Mouse (Mus musculus) intestine, embryonic 14.5 days (tissue): ENCODE measurements at regions not wholly inside any gene's neighbourhood (a gene's known extent, or its start where the extent isn't known, plus 50 kb on each side); places are given as distances from the start of the nearest gene placed in this dataset.

Experiments used
- ATAC-seq: fragments of 200-750 bp; cut with Nextera tagmentation; replicated peaks from 2 replicates; pipeline ENCODE4 v1.8.0; 2017; ENCODE audit warnings: low read depth, moderate number of reproducible peaks, moderate TSS enrichment, moderate library complexity; ENCODE audit not compliant: low FRiP score, low TSS enrichment
- DNase-seq: peaks from one replicate; pipeline ENCODE4 v3.0.0-alpha.2; 2018; ENCODE audit warnings: low spot score
- H3K27ac ChIP-seq: fragments of 300-500 bp; sonication (generic); 2 replicates; pipeline ENCODE4 v1.5.1; 2014; ENCODE audit warnings: low read depth, mild to moderate bottlenecking, control low read depth
- H3K27me3 ChIP-seq: fragments of 300-500 bp; sonication (generic); replicated peaks from 2 replicates; pipeline ENCODE4 v1.6.1; 2014; ENCODE audit warnings: low read length, control low read depth; ENCODE audit not compliant: control insufficient read depth, insufficient read depth
- H3K36me3 ChIP-seq: fragments of 300-500 bp; sonication (generic); 2 replicates; pipeline ENCODE4 v1.6.1; 2014; ENCODE audit warnings: low read length, control low read depth; ENCODE audit not compliant: control insufficient read depth, insufficient read depth
- H3K4me1 ChIP-seq: fragments of 300-500 bp; sonication (generic); replicated peaks from 2 replicates; pipeline ENCODE4 v1.6.1; 2014; ENCODE audit warnings: low read length, control low read depth, mixed read lengths; ENCODE audit not compliant: control insufficient read depth, insufficient read depth
- H3K4me2 ChIP-seq: fragments of 300-500 bp; sonication (generic); 2 replicates; pipeline ENCODE4 v1.6.1; 2014; ENCODE audit warnings: low read length
- H3K4me3 ChIP-seq: fragments of 300-500 bp; sonication (generic); 2 replicates; pipeline ENCODE4 v1.5.1; 2014; ENCODE audit warnings: low read depth, low read length, control low read depth, mixed read lengths
- H3K9ac ChIP-seq: fragments of 300-500 bp; sonication (generic); 2 replicates; pipeline ENCODE4 v1.6.1; 2014; ENCODE audit warnings: mild to moderate bottlenecking, low read length
- H3K9me3 ChIP-seq: fragments of 300-500 bp; sonication (generic); 2 replicates; pipeline ENCODE4 v1.6.1; 2016; ENCODE audit warnings: low read length, control low read depth; ENCODE audit not compliant: control insufficient read depth
- WGBS: fragments of 180-500 bp; shearing (Covaris S2); extraction: QIAGEN DNeasy Blood & Tissue Kit; methylation state at CpG from one replicate; pipeline ENCODE4 v1.1.7; 2014; 5-methylcytosine and 5-hydroxymethylcytosine counted together

- Histone ChIP-seq H3K27ac (no peak overlapping the region), H3K4me2 (no peak overlapping the region), H3K27me3 (no peaks in the 10 kb centered on the region), H3K4me1 (peaks cover 6% of the 10 kb centered on the region; the same call in 1 of the 2 replicates), H3K4me3 (no peak overlapping the region), H3K9ac (no peak overlapping the region), H3K9me3 (no peaks in the 10 kb centered on the region), H3K36me3 (peaks cover 14% of the 10 kb centered on the region)
- ATAC-seq: no peak
- no peak for DNase-seq
- WGBS: 85% methylated on average over 11 of the region's 11 CpGs
Observed at GRCm38 (mm10) chr13:107721901-107722300, 322.3 kb upstream of the Smim15 start.

GRCm38 (mm10) chr13:107720874-107721574 lies 323.2 kb upstream of the Smim15 start:
- peaks cover 6% of the 10 kb centered on the region; the same call in 1 of the 2 replicates for H3K4me1 ChIP-seq
- ATAC-seq (no peak), DNase-seq (no peak)
- no peak overlapping the region for H3K27ac ChIP-seq
- 51% methylated on average over 8 of the region's 8 CpGs for WGBS
- no peak overlapping the region for H3K4me2 ChIP-seq
- H3K9me3 ChIP-seq: no peaks in the 10 kb centered on the region
- no peak overlapping the region for H3K4me3 ChIP-seq
- H3K9ac ChIP-seq: no peak overlapping the region
- H3K36me3 ChIP-seq: peaks cover 5% of the 10 kb centered on the region; the same call in 1 of the 2 replicates
- H3K27me3 ChIP-seq: no peaks in the 10 kb centered on the region

DNA sequence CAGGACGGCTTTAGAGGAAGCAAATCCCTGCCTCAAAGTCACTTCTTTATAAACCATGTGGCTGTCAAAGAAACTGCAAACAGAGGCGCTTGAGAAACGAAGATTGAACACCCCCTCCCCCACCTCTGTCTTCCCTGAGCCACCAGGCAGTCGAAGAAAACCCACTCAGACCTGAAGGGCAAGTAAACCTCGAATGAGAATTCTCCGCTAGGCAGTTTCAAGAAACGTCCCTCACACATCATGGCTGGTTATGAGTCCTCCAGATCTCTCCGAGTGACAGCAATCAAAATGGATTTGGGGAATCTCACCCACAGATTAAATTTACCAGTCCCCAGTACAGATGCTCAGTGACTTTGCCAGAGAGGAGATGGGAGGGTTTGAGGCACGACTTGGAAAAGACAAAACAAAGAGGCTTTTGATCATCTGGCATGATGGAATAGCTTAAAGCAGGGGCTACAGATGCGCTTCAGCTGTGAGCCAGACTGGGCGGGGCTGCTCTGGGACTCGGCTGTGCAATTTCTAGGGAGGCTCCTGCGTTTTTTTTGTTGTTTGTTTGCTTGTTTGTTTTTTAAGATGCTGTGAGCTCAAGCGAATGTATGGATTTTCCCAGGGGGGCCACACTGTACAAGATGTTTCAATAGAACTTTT lies 325.1 kb upstream of the Smim15 start:
- H3K4me3 ChIP-seq: no peak overlapping the region
- H3K9ac ChIP-seq: no peak overlapping the region
- H3K27me3 ChIP-seq: no peaks in the 10 kb centered on the region
- no peaks in the 10 kb centered on the region for H3K9me3 ChIP-seq
- H3K4me1 ChIP-seq: peaks cover 6% of the 10 kb centered on the region; the same call in 1 of the 2 replicates
- no peak overlapping the region for H3K27ac ChIP-seq
- H3K36me3 ChIP-seq: no peaks in the 10 kb centered on the region
- ATAC-seq (no peak; the same call in 1 of the 2 replicates), DNase-seq (no peak)
- WGBS: 52% methylated on average over 14 of the region's 14 CpGs
- no peak overlapping the region for H3K4me2 ChIP-seq

- Histone ChIP-seq H3K9ac (no peak overlapping the region), H3K27me3 (no peaks in the 10 kb centered on the region)
- WGBS: 85% methylated on average over 4 of the region's 4 CpGs
Observed at GRCm38 (mm10) chr13:107715616-107716015, 328.6 kb upstream of the Smim15 start.

DNA sequence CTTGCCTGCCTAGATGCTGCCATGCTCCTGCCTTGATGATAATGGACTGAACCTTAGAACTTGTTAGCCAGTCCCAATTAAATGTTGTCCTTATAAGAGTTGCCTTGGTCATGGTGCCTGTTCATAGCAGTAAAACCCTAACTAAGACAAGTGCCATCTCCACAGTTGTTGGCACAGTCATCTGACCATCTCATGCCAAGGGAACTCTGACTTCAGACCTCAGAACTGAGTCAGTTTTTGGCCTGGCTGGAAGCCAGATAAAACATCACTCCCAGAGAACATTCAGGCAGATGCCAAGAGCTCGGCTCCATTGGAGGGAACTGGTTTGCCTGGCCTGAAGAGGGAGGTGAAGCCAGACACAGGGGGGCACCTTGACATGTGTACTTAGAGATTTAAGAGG lies 330.2 kb upstream of the Smim15 start:
- Histone ChIP-seq H3K9ac (no peak overlapping the region), H3K27ac (no peak overlapping the region), H3K4me3 (no peak overlapping the region), H3K9me3 (no peaks in the 10 kb centered on the region), H3K4me1 (no peaks in the 10 kb centered on the region; the same call in 1 of the 2 replicates), H3K4me2 (no peak overlapping the region), H3K36me3 (no peaks in the 10 kb centered on the region), H3K27me3 (no peaks in the 10 kb centered on the region)
- ATAC-seq (no peak), DNase-seq (no peak)
- 73% methylated on average over 1 of the region's 1 CpGs for WGBS

More at GRCm38 (mm10) chr13:107715616-107716015, 328.6 kb upstream of the Smim15 start:
- Histone ChIP-seq H3K4me1 (no peaks in the 10 kb centered on the region; the same call in 1 of the 2 replicates), H3K27ac (no peak overlapping the region), H3K36me3 (no peaks in the 10 kb centered on the region), H3K4me3 (no peak overlapping the region), H3K9me3 (no peaks in the 10 kb centered on the region), H3K4me2 (no peak overlapping the region)
- ATAC-seq (no peak), DNase-seq (no peak)

- Histone ChIP-seq H3K4me3 (no peak overlapping the region), H3K27me3 (no peaks in the 10 kb centered on the region), H3K4me2 (no peak overlapping the region), H3K27ac (no peak overlapping the region), H3K36me3 (no peaks in the 10 kb centered on the region), H3K9me3 (no peaks in the 10 kb centered on the region), H3K4me1 (no peaks in the 10 kb centered on the region), H3K9ac (no peak overlapping the region)
- 76% methylated on average over 4 of the region's 4 CpGs for WGBS
- DNase-seq: no peak
- ATAC-seq: no peak
Observed at GRCm38 (mm10) chr13:107711341-107711994, 332.8 kb upstream of the Smim15 start.

- Histone ChIP-seq H3K9ac (no peak overlapping the region), H3K36me3 (no peaks in the 10 kb centered on the region), H3K4me2 (no peak overlapping the region), H3K27me3 (no peaks in the 10 kb centered on the region), H3K9me3 (no peaks in the 10 kb centered on the region), H3K27ac (no peak overlapping the region), H3K4me3 (no peak overlapping the region), H3K4me1 (no peaks in the 10 kb centered on the region)
- DNase-seq (no peak), ATAC-seq (no peak)
- 85% methylated on average over 4 of the region's 4 CpGs for WGBS
Observed at GRCm38 (mm10) chr13:107710368-107710767, 333.9 kb upstream of the Smim15 start.

GRCm38 (mm10) chr13:107709828-107710227 lies 334.4 kb upstream of the Smim15 start:
- H3K27ac ChIP-seq: no peak overlapping the region
- 59% methylated on average over 2 of the region's 2 CpGs for WGBS
- H3K27me3 ChIP-seq: no peaks in the 10 kb centered on the region
- H3K9ac ChIP-seq: no peak overlapping the region
- no peak for DNase-seq
- no peak overlapping the region for H3K4me3 ChIP-seq
- no peaks in the 10 kb centered on the region for H3K4me1 ChIP-seq
- no peak overlapping the region for H3K4me2 ChIP-seq
- no peak for ATAC-seq
- no peaks in the 10 kb centered on the region for H3K36me3 ChIP-seq
- no peaks in the 10 kb centered on the region for H3K9me3 ChIP-seq
